Mouse (Mus musculus) olfactory bulb, adult 2 months (tissue): Measurements from ENCODE around the gene Prkn.

Source experiments
- CTCF ChIP-seq: fragments of 200-500 bp; IDR thresholded peaks from 2 replicates; pipeline ENCODE4 v1.5.1; 2012; ENCODE audit warnings: low read depth, mild to moderate bottlenecking, low read length, moderate library complexity; ENCODE audit not compliant: insufficient read depth
- POLR2A ChIP-seq: fragments of 200-500 bp; IDR thresholded peaks from 2 replicates; pipeline ENCODE4 v1.6.1; 2012; ENCODE audit warnings: mild to moderate bottlenecking, low read depth, low read length, moderate library complexity; ENCODE audit not compliant: insufficient read depth

- TF ChIP-seq POLR2A (no peak), CTCF (no peak)
Measured at GRCm38 (mm10) chr17:10947614-10948013, 107.4 kb downstream of the Prkn start.
